Mouse (Mus musculus): ENCODE results near the gene Krt16. TPM values are rescaled to one million over a fixed set of nuclear protein-coding genes. Genes with fewer than 3 reads are reported as not detected.

Gene Krt16
- polyA plus RNA-seq, 1 experiment: 0.21 TPM

GRCm38 (mm10) chr11:100262058-100262980 is 13.6 kb upstream of the Krt16 start:
- no peaks in the 10 kb centered on the region for H3K79me3 ChIP-seq (ENCODE audit: low read depth)
- H3K36me3 ChIP-seq (ENCODE audit: control insufficient read depth, insufficient read depth): no peaks in the 10 kb centered on the region
- no peak overlapping the region for H3K4me3 ChIP-seq (ENCODE audit: insufficient read depth, poor library complexity, severe bottlenecking)
- H3ac ChIP-seq (ENCODE audit: control insufficient read depth, insufficient read length, low read depth): no peak overlapping the region
- H3K27me3 ChIP-seq (ENCODE audit: control insufficient read depth, insufficient read depth, insufficient read length): peaks cover 12% of the 10 kb centered on the region
- H3K79me2 ChIP-seq (ENCODE audit: control insufficient read depth, insufficient read depth): no peaks in the 10 kb centered on the region
- TF ChIP-seq CEBPB (IDR thresholded peaks at IDR 0.05; ENCODE audit: low read depth) (no peak), FOSL1 (IDR thresholded peaks at IDR 0.05; ENCODE audit: insufficient read depth, low read length, poor library complexity, severe bottlenecking) (no peak), MYOG (IDR thresholded peaks at IDR 0.05; ENCODE audit: control insufficient read depth, extremely low read depth, insufficient read length) (no peak), USF1 (IDR thresholded peaks at IDR 0.05; ENCODE audit: low read depth) (no peak), MAX (IDR thresholded peaks at IDR 0.05) (no peak), CTCF (IDR thresholded peaks at IDR 0.05; ENCODE audit: control insufficient read depth, insufficient read depth, insufficient read length) (no peak), MYOD1 (IDR thresholded peaks at IDR 0.05; ENCODE audit: control insufficient read depth, insufficient read length, low read depth) (no peak)

- Histone ChIP-seq H3K36me3 (ENCODE audit: control insufficient read depth, insufficient read depth) (no peaks in the 10 kb centered on the region), H3K79me2 (ENCODE audit: control insufficient read depth, insufficient read depth) (no peaks in the 10 kb centered on the region), H3K79me3 (ENCODE audit: low read depth) (no peaks in the 10 kb centered on the region), H3ac (ENCODE audit: control insufficient read depth, insufficient read length, low read depth) (no peak overlapping the region), H3K27me3 (ENCODE audit: control insufficient read depth, insufficient read depth, insufficient read length) (peaks cover 14% of the 10 kb centered on the region), H3K4me3 (ENCODE audit: insufficient read depth, poor library complexity, severe bottlenecking) (no peak overlapping the region)
- TF ChIP-seq CEBPB (IDR thresholded peaks at IDR 0.05; ENCODE audit: low read depth): no peak
- TF ChIP-seq MYOD1 (IDR thresholded peaks at IDR 0.05; ENCODE audit: control insufficient read depth, insufficient read length, low read depth): no peak
- TF ChIP-seq USF1 (IDR thresholded peaks at IDR 0.05; ENCODE audit: low read depth): no peak
- TF ChIP-seq MYOG (IDR thresholded peaks at IDR 0.05; ENCODE audit: control insufficient read depth, extremely low read depth, insufficient read length): no peak
- no peak for TF ChIP-seq MAX (IDR thresholded peaks at IDR 0.05)
- TF ChIP-seq CTCF (IDR thresholded peaks at IDR 0.05; ENCODE audit: control insufficient read depth, insufficient read depth, insufficient read length): no peak
- TF ChIP-seq FOSL1 (IDR thresholded peaks at IDR 0.05; ENCODE audit: insufficient read depth, low read length, poor library complexity, severe bottlenecking): no peak
Observed at GRCm38 (mm10) chr11:100261235-100261605, 12.5 kb upstream of the Krt16 start.

GRCm38 (mm10) chr11:100260514-100261234 is 12.0 kb upstream of the Krt16 start, which contains the start of gene Krt17:
Gene Krt17, minus strand, starts transcription at chr11:100261029.
- H3ac ChIP-seq (ENCODE audit: control insufficient read depth, insufficient read length, low read depth): no peak within 1 kb of the TSS
- H3K79me3 ChIP-seq (ENCODE audit: low read depth): no peaks in the 10 kb centered on the region
- H3K79me2 ChIP-seq (ENCODE audit: control insufficient read depth, insufficient read depth): no peaks in the 10 kb centered on the region
- no peak for TF ChIP-seq MYOD1 (IDR thresholded peaks at IDR 0.05; ENCODE audit: control insufficient read depth, insufficient read length, low read depth)
- TF ChIP-seq CEBPB (IDR thresholded peaks at IDR 0.05; ENCODE audit: low read depth): no peak
- TF ChIP-seq CTCF (IDR thresholded peaks at IDR 0.05; ENCODE audit: control insufficient read depth, insufficient read depth, insufficient read length): no peak
- TF ChIP-seq MYOG (IDR thresholded peaks at IDR 0.05; ENCODE audit: control insufficient read depth, extremely low read depth, insufficient read length): no peak
- no peak for TF ChIP-seq USF1 (IDR thresholded peaks at IDR 0.05; ENCODE audit: low read depth)
- no peak for TF ChIP-seq MAX (IDR thresholded peaks at IDR 0.05)
- TF ChIP-seq FOSL1 (IDR thresholded peaks at IDR 0.05; ENCODE audit: insufficient read depth, low read length, poor library complexity, severe bottlenecking): no peak
- no peak within 1 kb of the TSS for H3K4me3 ChIP-seq (ENCODE audit: insufficient read depth, poor library complexity, severe bottlenecking)
- no peaks in the 10 kb centered on the region for H3K36me3 ChIP-seq (ENCODE audit: control insufficient read depth, insufficient read depth)
- H3K27me3 ChIP-seq (ENCODE audit: control insufficient read depth, insufficient read depth, insufficient read length): peaks cover 11% of the 10 kb centered on the region

GRCm38 (mm10) chr11:100259079-100259478 is 10.4 kb upstream of the Krt16 start:
- Histone ChIP-seq H3K36me3 (ENCODE audit: control insufficient read depth, insufficient read depth) (no peaks in the 10 kb centered on the region), H3K4me3 (ENCODE audit: insufficient read depth, poor library complexity, severe bottlenecking) (no peak overlapping the region), H3ac (ENCODE audit: control insufficient read depth, insufficient read length, low read depth) (no peak overlapping the region), H3K27me3 (ENCODE audit: control insufficient read depth, insufficient read depth, insufficient read length) (peaks cover 6% of the 10 kb centered on the region), H3K79me2 (ENCODE audit: control insufficient read depth, insufficient read depth) (no peaks in the 10 kb centered on the region), H3K79me3 (ENCODE audit: low read depth) (no peaks in the 10 kb centered on the region)
- no peak for TF ChIP-seq FOSL1 (IDR thresholded peaks at IDR 0.05; ENCODE audit: insufficient read depth, low read length, poor library complexity, severe bottlenecking)
- no peak for TF ChIP-seq MYOG (IDR thresholded peaks at IDR 0.05; ENCODE audit: control insufficient read depth, extremely low read depth, insufficient read length)
- no peak for TF ChIP-seq MAX (IDR thresholded peaks at IDR 0.05)
- TF ChIP-seq CEBPB (IDR thresholded peaks at IDR 0.05; ENCODE audit: low read depth): no peak
- TF ChIP-seq CTCF (IDR thresholded peaks at IDR 0.05; ENCODE audit: control insufficient read depth, insufficient read depth, insufficient read length): no peak

GRCm38 (mm10) chr11:100257967-100258366 is 9.3 kb upstream of the Krt16 start:
- H3K79me2 ChIP-seq (ENCODE audit: control insufficient read depth, insufficient read depth): no peaks in the 10 kb centered on the region
- peaks cover 6% of the 10 kb centered on the region for H3K27me3 ChIP-seq (ENCODE audit: control insufficient read depth, insufficient read depth, insufficient read length)
- no peaks in the 10 kb centered on the region for H3K36me3 ChIP-seq (ENCODE audit: control insufficient read depth, insufficient read depth)
- TF ChIP-seq CEBPB (IDR thresholded peaks at IDR 0.05; ENCODE audit: low read depth): no peak
- no peak for TF ChIP-seq USF1 (IDR thresholded peaks at IDR 0.05; ENCODE audit: low read depth)
- no peak for TF ChIP-seq MAX (IDR thresholded peaks at IDR 0.05)
- no peak for TF ChIP-seq MYOG (IDR thresholded peaks at IDR 0.05; ENCODE audit: control insufficient read depth, extremely low read depth, insufficient read length)
- no peak for TF ChIP-seq FOSL1 (IDR thresholded peaks at IDR 0.05; ENCODE audit: insufficient read depth, low read length, poor library complexity, severe bottlenecking)
- TF ChIP-seq CTCF (IDR thresholded peaks at IDR 0.05; ENCODE audit: control insufficient read depth, insufficient read depth, insufficient read length): no peak
- no peaks in the 10 kb centered on the region for H3K79me3 ChIP-seq (ENCODE audit: low read depth)
- no peak overlapping the region for H3K4me3 ChIP-seq (ENCODE audit: insufficient read depth, poor library complexity, severe bottlenecking)
- H3ac ChIP-seq (ENCODE audit: control insufficient read depth, insufficient read length, low read depth): no peak overlapping the region

All from C2C12 (cell line).